Mouse (Mus musculus) ovary, adult 18-20 months (tissue): ENCODE data around the gene Mcoln3.

Experiments used
- DNase-seq: peaks from one replicate; pipeline ENCODE4 v3.0.0; 2022; ENCODE audit warnings: low spot score, mixed read lengths

The Mcoln3 gene

DNA sequence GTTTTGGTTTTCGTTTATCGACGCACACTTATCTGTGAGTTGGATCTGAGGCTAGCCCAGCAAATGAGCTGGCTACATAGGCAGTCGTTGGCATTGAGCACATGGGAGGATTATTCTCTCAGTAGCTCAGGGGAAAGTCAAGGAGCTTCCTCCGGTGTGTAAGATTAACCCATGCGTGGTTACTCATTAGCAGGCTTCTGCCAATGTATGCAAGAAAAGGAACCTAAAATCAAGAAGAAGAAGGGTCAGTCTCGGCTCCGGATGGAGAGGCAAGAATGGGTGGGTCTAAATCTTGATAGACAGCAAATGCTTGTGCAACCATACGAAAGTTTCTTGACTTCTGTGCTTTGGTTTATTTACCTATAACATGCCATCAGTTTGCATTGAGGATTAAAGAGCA is 57.0 kb downstream of the Mcoln3 start:
- DNase-seq, result no peak

- no peak for DNase-seq
Observed at GRCm38 (mm10) chr3:146177295-146177694, 60.0 kb downstream of the Mcoln3 start.

- DNase-seq, result peak; percentile 25
Observed at GRCm38 (mm10) chr3:146177748-146178582, 60.7 kb downstream of the Mcoln3 start.

DNA sequence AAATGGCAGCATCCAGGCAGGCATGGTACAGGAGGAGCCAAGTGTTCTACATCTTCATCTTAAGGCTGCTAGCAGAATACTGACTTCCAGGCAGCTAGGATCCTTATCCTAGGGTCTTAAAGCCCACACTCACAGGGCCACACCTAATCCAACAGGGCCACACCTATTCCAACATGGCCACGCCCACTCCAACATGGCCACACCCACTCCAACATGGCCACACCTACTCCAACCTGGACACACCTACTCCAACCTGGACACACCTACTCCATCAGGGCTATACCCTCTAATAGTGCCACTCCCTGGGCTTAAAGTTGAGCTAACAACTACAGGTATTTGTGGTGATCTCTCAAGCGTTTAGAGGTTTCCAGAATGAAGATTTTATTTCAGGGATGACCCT is 63.1 kb downstream of the Mcoln3 start:
- DNase-seq, result no peak

DNA sequence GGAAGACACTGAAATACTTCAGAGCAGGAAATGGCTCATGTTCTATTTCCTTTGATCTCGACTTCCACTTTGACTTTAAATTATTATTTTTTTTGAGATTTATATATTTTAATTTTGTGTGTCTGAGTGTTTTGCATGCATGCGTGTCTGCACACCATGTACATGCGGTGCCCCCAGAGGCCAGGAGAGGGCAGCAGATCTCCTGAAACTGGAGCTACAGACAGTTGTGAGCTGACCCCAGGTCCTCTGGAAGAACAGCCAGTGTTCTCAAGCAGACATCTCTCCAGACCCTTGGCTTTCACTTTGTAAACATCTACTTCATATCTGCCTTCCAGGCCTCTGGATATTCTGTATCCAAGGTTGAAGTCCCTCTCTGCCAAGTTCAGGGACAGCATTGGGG is 63.7 kb downstream of the Mcoln3 start:
- DNase-seq, result peak; percentile 29

GRCm38 (mm10) chr3:146184992-146185657 is 67.9 kb downstream of the Mcoln3 start:
- DNase-seq, result peak; percentile 15

- DNase-seq, result no peak
Observed at GRCm38 (mm10) chr3:146186033-146186432, 68.8 kb downstream of the Mcoln3 start.

DNA sequence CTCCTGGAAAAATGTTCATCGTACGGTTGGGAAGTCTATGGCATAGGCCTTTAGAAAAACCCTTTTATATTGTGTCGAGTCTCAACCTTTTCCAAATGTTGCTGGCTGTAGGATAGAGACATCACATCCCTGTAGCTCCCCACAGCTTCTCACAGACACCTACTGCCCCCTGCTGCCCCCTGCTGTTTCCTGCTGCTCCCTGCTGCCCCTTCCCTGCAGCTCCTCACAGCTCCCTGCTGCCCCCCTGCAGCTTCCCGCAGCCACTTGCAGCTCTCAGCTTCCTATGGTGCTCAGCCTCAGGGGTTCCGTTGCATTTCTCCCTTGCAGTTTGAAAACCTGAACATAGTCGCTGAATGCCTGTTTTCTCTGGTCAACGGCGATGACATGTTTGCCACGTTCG is 72.7 kb downstream of the Mcoln3 start:
- DNase-seq, result no peak
